Mouse (Mus musculus) ES-Bruce4 (cell line): ENCODE results near the gene 2300009A05Rik.

Source experiments
- CTCF ChIP-seq: IDR thresholded peaks from one replicate; pipeline ENCODE4 v1.8.1; 2011; ENCODE audit warnings: low read depth, low read length
- POLR2A ChIP-seq: IDR thresholded peaks from one replicate; pipeline ENCODE4 v1.8.1; 2011; ENCODE audit warnings: low read length; ENCODE audit not compliant: insufficient read depth

DNA sequence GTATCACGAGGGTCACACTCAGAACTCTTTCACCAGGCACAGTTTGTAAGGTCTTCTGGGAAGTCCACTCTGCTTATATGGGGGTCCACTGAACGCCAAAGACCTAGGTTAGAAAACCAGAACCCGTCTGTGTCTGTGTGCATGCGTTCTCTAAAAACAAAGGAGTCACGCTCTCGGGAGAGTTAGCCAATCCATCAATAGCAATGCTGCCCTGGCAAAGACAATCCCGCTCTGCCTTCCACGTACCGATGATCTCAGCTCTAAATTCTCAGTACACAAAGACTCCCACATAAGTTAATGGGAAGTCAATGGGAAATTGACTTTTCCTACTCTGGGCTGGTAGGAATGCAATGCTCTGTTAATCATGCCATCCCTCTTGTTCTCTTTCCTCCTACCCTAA lies 42.8 kb downstream of the 2300009A05Rik start:
- no peak for TF ChIP-seq CTCF
- TF ChIP-seq POLR2A, result no peak
